Mouse (Mus musculus) liver, embryonic 14.5 days (tissue): ENCODE measurements at regions not wholly inside any gene's neighbourhood (a gene's known extent, or its start where the extent isn't known, plus 50 kb on each side); places are given as distances from the start of the nearest gene placed in this dataset.

ENCODE experiments used
- ATAC-seq: fragments of 200-750 bp; cut with Nextera tagmentation; 2 replicates; pipeline ENCODE4 v1.8.0; 2017; ENCODE audit warnings: moderate number of reproducible peaks, mild to moderate bottlenecking, moderate library complexity; ENCODE audit not compliant: insufficient read depth
- DNase-seq, 3 experiments: peaks; one replicate each; pipeline ENCODE4 v3.0.0-alpha.2; 2012 to 2013; ENCODE audit warnings: low read depth in 3 of 3, low spot score in 3 of 3
- H3K27ac ChIP-seq: fragments of 300-500 bp; sonication (generic); 2 replicates; pipeline ENCODE4 v1.5.1; 2014; ENCODE audit warnings: moderate library complexity, mild to moderate bottlenecking, control low read depth, inconsistent platforms
- H3K27me3 ChIP-seq: fragments of 300-500 bp; sonication (generic); 2 replicates; pipeline ENCODE4 v1.6.1; 2014; ENCODE audit warnings: mild to moderate bottlenecking, low read length, moderate library complexity; ENCODE audit not compliant: control insufficient read depth, insufficient read depth
- H3K36me3 ChIP-seq: fragments of 300-500 bp; sonication (generic); replicated peaks from 2 replicates; pipeline ENCODE4 v1.6.1; 2014; ENCODE audit warnings: low read depth; ENCODE audit not compliant: control insufficient read depth, insufficient read depth
- H3K4me1 ChIP-seq, 2 experiments: fragments of 200-500 bp in 1 of 2; fragments of 300-500 bp in 1 of 2; sonication (generic) in 1 of 2; replicated peaks; 2 replicates each; pipeline ENCODE4 v1.6.1; 2012 to 2014; ENCODE audit warnings: antibody characterized with exemption in 1 of 2, inconsistent platforms in 1 of 2, low read length in 1 of 2; ENCODE audit not compliant: control insufficient read depth in 2 of 2, insufficient read depth in 2 of 2
- H3K4me2 ChIP-seq: fragments of 300-500 bp; sonication (generic); 2 replicates; pipeline ENCODE4 v1.6.1; 2014; ENCODE audit warnings: low read depth, mild to moderate bottlenecking, control low read depth, moderate library complexity
- H3K4me3 ChIP-seq, 2 experiments: fragments of 200-500 bp in 1 of 2; fragments of 300-500 bp in 1 of 2; sonication (generic) in 1 of 2; 2 replicates each; pipeline ENCODE4 v1.5.1; 2012 to 2014; ENCODE audit warnings: low read depth in 2 of 2, low read length in 2 of 2, mild to moderate bottlenecking in 2 of 2, control low read depth in 1 of 2, inconsistent platforms in 1 of 2, moderate library complexity in 1 of 2; ENCODE audit not compliant: insufficient read depth in 1 of 2
- H3K9ac ChIP-seq: fragments of 300-500 bp; sonication (generic); replicated peaks from 2 replicates; pipeline ENCODE4 v1.6.1; 2014; ENCODE audit warnings: mild to moderate bottlenecking, control low read depth, moderate library complexity
- H3K9me3 ChIP-seq: fragments of 300-500 bp; sonication (generic); 2 replicates; pipeline ENCODE4 v1.6.1; 2016; ENCODE audit warnings: low read length, mixed read lengths; ENCODE audit not compliant: control insufficient read depth
- CTCF ChIP-seq: IDR thresholded peaks from 2 replicates; pipeline ENCODE4 v1.5.1; 2016; ENCODE audit warnings: antibody characterized with exemption, low read depth, control low read depth
- EP300 ChIP-seq: IDR thresholded peaks from 2 replicates; pipeline ENCODE4 v1.6.1; 2016; ENCODE audit warnings: antibody characterized with exemption, low read depth
- WGBS: fragments of 180-500 bp; shearing (Covaris S2); extraction: QIAGEN DNeasy Blood & Tissue Kit; methylation state at CpG from one replicate; pipeline ENCODE4 v1.1.7; 2014; ENCODE audit not compliant: insufficient replicate concordance; 5-methylcytosine and 5-hydroxymethylcytosine counted together

- H3K27ac ChIP-seq: no peak overlapping the region
- H3K36me3 ChIP-seq: no peaks in the 10 kb centered on the region
- ATAC-seq (no peak), DNase-seq (no peak)
- H3K9me3 ChIP-seq: no peaks in the 10 kb centered on the region
- no peak overlapping the region for H3K9ac ChIP-seq
- H3K4me1 ChIP-seq: no peaks in the 10 kb centered on the region; a peak in 1 of 4 replicates
- 44% methylated on average over 2 of the region's 2 CpGs for WGBS
- no peaks in the 10 kb centered on the region for H3K27me3 ChIP-seq
- H3K4me3 ChIP-seq: no peak overlapping the region
- TF ChIP-seq CTCF: no peak
- TF ChIP-seq EP300: no peak
- no peak overlapping the region for H3K4me2 ChIP-seq
Measured at GRCm38 (mm10) chr14:24937876-24938275, 451.0 kb downstream of the Rps24 start.

- no peak for DNase-seq
- WGBS: 56% methylated on average over 4 of the region's 4 CpGs
Measured at GRCm38 (mm10) chr14:24939068-24939467, 452.1 kb downstream of the Rps24 start.

GRCm38 (mm10) chr14:24939476-24940200 lies 452.7 kb downstream of the Rps24 start:
- H3K4me3 ChIP-seq: no peak overlapping the region
- DNase-seq: no peak
- H3K9me3 ChIP-seq: no peaks in the 10 kb centered on the region
- ATAC-seq: no peak
- H3K4me2 ChIP-seq: no peak overlapping the region
- H3K4me1 ChIP-seq: no peaks in the 10 kb centered on the region; a peak in 1 of 4 replicates
- no peaks in the 10 kb centered on the region for H3K27me3 ChIP-seq
- H3K36me3 ChIP-seq: no peaks in the 10 kb centered on the region
- no peak for TF ChIP-seq EP300
- TF ChIP-seq CTCF: no peak
- no peak overlapping the region for H3K27ac ChIP-seq
- H3K9ac ChIP-seq: no peak overlapping the region
- WGBS: 56% methylated on average over 9 of the region's 9 CpGs

More at GRCm38 (mm10) chr14:24939068-24939467, 452.1 kb downstream of the Rps24 start:
- Histone ChIP-seq H3K4me1 (no peaks in the 10 kb centered on the region; a peak in 1 of 4 replicates), H3K36me3 (no peaks in the 10 kb centered on the region), H3K27me3 (no peaks in the 10 kb centered on the region), H3K4me2 (no peak overlapping the region), H3K27ac (no peak overlapping the region), H3K9me3 (no peaks in the 10 kb centered on the region), H3K4me3 (no peak overlapping the region), H3K9ac (no peak overlapping the region)
- no peak for TF ChIP-seq EP300
- TF ChIP-seq CTCF: no peak
- ATAC-seq: no peak

- Histone ChIP-seq H3K4me3 (no peak overlapping the region), H3K9me3 (no peaks in the 10 kb centered on the region), H3K27ac (no peak overlapping the region), H3K9ac (no peak overlapping the region), H3K27me3 (no peaks in the 10 kb centered on the region), H3K36me3 (no peaks in the 10 kb centered on the region), H3K4me1 (no peaks in the 10 kb centered on the region), H3K4me2 (no peak overlapping the region)
- ATAC-seq (no peak), DNase-seq (no peak)
- 23% methylated on average over 2 of the region's 2 CpGs for WGBS
- TF ChIP-seq CTCF: peak; percentile 37
- TF ChIP-seq EP300: no peak
Measured at GRCm38 (mm10) chr14:24945716-24946115, 458.8 kb downstream of the Rps24 start.

- H3K4me3 ChIP-seq: no peak overlapping the region
- WGBS: 60% methylated on average over 5 of the region's 5 CpGs
- no peak overlapping the region for H3K4me2 ChIP-seq
- no peak for ATAC-seq
- no peaks in the 10 kb centered on the region for H3K27me3 ChIP-seq
- no peak overlapping the region for H3K9ac ChIP-seq
- no peak for DNase-seq
- no peak overlapping the region for H3K27ac ChIP-seq
- no peaks in the 10 kb centered on the region for H3K9me3 ChIP-seq
- H3K4me1 ChIP-seq: no peaks in the 10 kb centered on the region
- no peak for TF ChIP-seq EP300
- peak; percentile 13; the same call in 1 of the 2 replicates for TF ChIP-seq CTCF
- no peaks in the 10 kb centered on the region for H3K36me3 ChIP-seq
Measured at GRCm38 (mm10) chr14:24947084-24947483, 460.2 kb downstream of the Rps24 start.
